Comparison of ENCODE assay signal across 7 mouse cellular contexts in the genomic region with DNA sequence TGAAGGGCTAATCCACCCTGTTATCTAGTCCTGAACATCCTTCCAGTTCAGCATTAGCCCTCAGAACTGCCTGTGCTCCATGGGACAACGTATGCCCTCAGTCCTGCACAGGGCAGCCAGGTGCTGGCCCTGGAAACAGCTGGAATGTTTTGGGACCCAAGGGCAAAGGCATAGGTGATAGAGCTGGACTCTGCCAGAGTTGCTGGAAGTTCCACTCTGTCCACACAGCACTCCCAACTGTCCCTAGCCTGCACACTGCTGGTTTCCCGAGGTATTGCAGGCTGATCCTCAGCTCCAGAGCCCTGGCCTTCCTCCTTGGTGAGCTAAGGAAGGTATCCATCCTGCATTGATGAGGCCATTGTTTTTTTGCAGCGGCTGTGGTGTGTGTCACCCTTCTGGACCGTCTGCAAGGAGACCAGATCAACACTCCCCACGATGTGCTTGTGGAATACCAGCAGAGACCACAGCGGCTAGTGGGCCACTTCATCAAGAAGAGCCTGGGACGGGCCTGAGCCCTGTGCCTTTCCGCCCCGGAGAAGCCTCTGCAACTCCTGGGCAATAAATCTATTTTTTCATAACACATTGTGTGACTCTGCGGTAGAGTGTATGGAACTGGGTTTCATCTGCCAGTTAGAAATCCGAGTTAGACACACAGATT. TPM values are rescaled to one million over a fixed set of nuclear protein-coding genes. Genes with fewer than 3 reads are reported as not detected.
DNase-seq lines count a peak whose midpoint lies in the region; ATAC-seq and TF ChIP-seq lines count a peak whose summit lies in the region.

No protein-coding gene starts in this region.

- peak; percentile 42; the same call in 1 of the 2 replicates for TF ChIP-seq CTCF in embryonic fibroblast, embryonic 13.5 days (IDR thresholded peaks at IDR 0.05; ENCODE audit: borderline replicate concordance, insufficient read depth, low read length)
- peak; percentile 40 for TF ChIP-seq CTCF in liver, postnatal 0 days (IDR thresholded peaks at IDR 0.05; ENCODE audit: low read depth)
- TF ChIP-seq CTCF in thymus, adult 2 months (IDR thresholded peaks at IDR 0.05; ENCODE audit: borderline replicate concordance, control insufficient read depth, extremely low read depth, insufficient read depth, low read length, poor library complexity) = no peak

- H3K9ac ChIP-seq in lung, embryonic 15.5 days = no peak overlapping the region
- H3K9ac ChIP-seq in liver, postnatal 0 days (replicated peaks) = no peak overlapping the region

- no peak for TF ChIP-seq EP300 in liver, postnatal 0 days (IDR thresholded peaks at IDR 0.05; ENCODE audit: low read depth)

- H3K27ac ChIP-seq in lung, embryonic 15.5 days = no peak overlapping the region
- no peak overlapping the region for H3K27ac ChIP-seq in embryonic fibroblast, embryonic 13.5 days (ENCODE audit: insufficient read depth, low read length)
- no peak overlapping the region for H3K27ac ChIP-seq in liver, postnatal 0 days (ENCODE audit: low read depth)
- H3K27ac ChIP-seq in thymus, adult 2 months (ENCODE audit: control insufficient read depth, insufficient read depth, low read length) = no peak overlapping the region

- no peak for TF ChIP-seq POLR2A in embryonic fibroblast, embryonic 13.5 days (IDR thresholded peaks at IDR 0.05; ENCODE audit: low read depth, low read length)
- TF ChIP-seq POLR2A in thymus, adult 2 months (IDR thresholded peaks at IDR 0.05; ENCODE audit: control insufficient read depth, extremely low read depth, insufficient read depth, low read length, poor library complexity) = no peak

- no peaks in the 10 kb centered on the region for H3K27me3 ChIP-seq in lung, embryonic 15.5 days
- no peaks in the 10 kb centered on the region for H3K27me3 ChIP-seq in liver, postnatal 0 days (ENCODE audit: insufficient read depth, low read length)
- no peaks in the 10 kb centered on the region for H3K27me3 ChIP-seq in thymus, adult 2 months (ENCODE audit: control insufficient read depth, insufficient read depth, low read length)

- H3K4me3 ChIP-seq in lung, embryonic 15.5 days = no peak overlapping the region
- H3K4me3 ChIP-seq in embryonic fibroblast, embryonic 13.5 days (ENCODE audit: insufficient read depth, low read length) = no peak overlapping the region
- no peak overlapping the region for H3K4me3 ChIP-seq in liver, postnatal 0 days (ENCODE audit: low read depth, low read length)
- H3K4me3 ChIP-seq in thymus, adult 2 months (ENCODE audit: control insufficient read depth, insufficient read depth, low read length) = no peak overlapping the region

- H3K9me3 ChIP-seq in lung, embryonic 15.5 days = no peaks in the 10 kb centered on the region
- no peaks in the 10 kb centered on the region for H3K9me3 ChIP-seq in liver, postnatal 0 days (ENCODE audit: low read length)

- H3K36me3 ChIP-seq in lung, embryonic 15.5 days = no peaks in the 10 kb centered on the region
- H3K36me3 ChIP-seq in liver, postnatal 0 days (replicated peaks; ENCODE audit: insufficient read depth, low read length) = no peaks in the 10 kb centered on the region
- no peaks in the 10 kb centered on the region for H3K36me3 ChIP-seq in thymus, adult 2 months (ENCODE audit: control insufficient read depth, insufficient read depth, low read length)

- peak; percentile 76; the same call in 1 of the 2 replicates for ATAC-seq in lung, embryonic 15.5 days (ENCODE audit: borderline replicate concordance, extremely low read depth, low FRiP score, low TSS enrichment)
- no peak for ATAC-seq in liver, postnatal 0 days

- DNase-seq in lung, postnatal 36 days = no peak
- DNase-seq in liver, postnatal 0 days = no peak
- DNase-seq in urinary bladder, postnatal 25 days (ENCODE audit: low spot score) = no peak
- DNase-seq in thymus, adult 2 months = no peak
- DNase-seq in yolk sac, embryonic 10.5 days (ENCODE audit: low spot score) = no peak

- 78% methylated on average over 11 of the region's 11 CpGs for WGBS in lung, embryonic 15.5 days
- WGBS in liver, postnatal 0 days (ENCODE audit: insufficient replicate concordance) = 62% methylated on average over 11 of the region's 11 CpGs
- WGBS in thymus, adult 2 months = 82% methylated on average over 11 of the region's 11 CpGs

- no peak overlapping the region for H3K4me2 ChIP-seq in lung, embryonic 15.5 days
- H3K4me2 ChIP-seq in liver, postnatal 0 days (ENCODE audit: low read depth, low read length) = no peak overlapping the region

- H3K4me1 ChIP-seq in lung, embryonic 15.5 days = no peaks in the 10 kb centered on the region
- no peaks in the 10 kb centered on the region for H3K4me1 ChIP-seq in embryonic fibroblast, embryonic 13.5 days (ENCODE audit: control insufficient read depth, insufficient read depth, low read length)
- no peaks in the 10 kb centered on the region for H3K4me1 ChIP-seq in liver, postnatal 0 days (ENCODE audit: insufficient read depth)
- H3K4me1 ChIP-seq in thymus, adult 2 months (replicated peaks; ENCODE audit: control insufficient read depth, insufficient read depth, low read length) = no peaks in the 10 kb centered on the region

RNA-seq across cellular contexts. Expression of gene Upp1, which starts 17.8 kb away (rescaled TPM):
- 13.7 and 14.1 TPM in 2 replicates for polyA plus RNA-seq in lung, embryonic 15.5 days (2015; fragmentation: Nextera tagmentation; extraction: Ambion mirVana)
- polyA plus RNA-seq in embryonic fibroblast, embryonic 13.5 days (2011; ENCODE audit: insufficient read length, low read depth, missing spikeins) = 0.84 and 1.1 TPM in 2 replicates
- polyA plus RNA-seq in liver, postnatal 0 days (2015; fragmentation: Nextera tagmentation; extraction: Ambion mirVana) = 1.5 and 1.8 TPM in 2 replicates
- polyA plus RNA-seq in thymus, adult 2 months (2012; rRNA removed) = 5.2 and 6.1 TPM in 2 replicates

RNA-seq across cellular contexts. Expression of gene Abca13, which starts 56.0 kb away (rescaled TPM):
- 0.01 and 0.12 TPM in 2 replicates for polyA plus RNA-seq in lung, embryonic 15.5 days (2015; fragmentation: Nextera tagmentation; extraction: Ambion mirVana)
- not detected in 2 replicates for polyA plus RNA-seq in embryonic fibroblast, embryonic 13.5 days (2011; ENCODE audit: insufficient read length, low read depth, missing spikeins)
- 0.18 and 0.49 TPM in 2 replicates for polyA plus RNA-seq in liver, postnatal 0 days (2015; fragmentation: Nextera tagmentation; extraction: Ambion mirVana)
- polyA plus RNA-seq in thymus, adult 2 months (2012; rRNA removed) = 0.14 and 0.15 TPM in 2 replicates
